Comparison of ENCODE assay signal across 9 mouse cellular contexts in genomic region chr8:122917531-122918392, GRCm38 (mm10).
DNase-seq lines count a peak whose midpoint lies in the region; ATAC-seq lines count a peak whose summit lies in the region.
"Had no signal": no experiment of that assay in that cellular context is flagged by ENCODE, and none has a peak within 500 bp of the region (broad histone marks: within the 10 kb centered on the region; RNA-seq: fewer than 3 reads in every experiment).

No protein-coding gene starts in this region.

- no peak overlapping the region for H3K9ac ChIP-seq in forebrain, embryonic 12.5 days
- no peak overlapping the region for H3K9ac ChIP-seq in forebrain, embryonic 16.5 days (replicated peaks; ENCODE audit: low read depth, low read length)
- no peak overlapping the region for H3K9ac ChIP-seq in hindbrain, embryonic 14.5 days

- H3K27me3 ChIP-seq in forebrain, embryonic 12.5 days = no peaks in the 10 kb centered on the region
- no peaks in the 10 kb centered on the region for H3K27me3 ChIP-seq in forebrain, embryonic 16.5 days (replicated peaks; ENCODE audit: control insufficient read depth, insufficient read depth, low read length)
- no peaks in the 10 kb centered on the region for H3K27me3 ChIP-seq in embryonic facial prominence, embryonic 10.5 days (replicated peaks; ENCODE audit: low read depth, poor library complexity, severe bottlenecking)
- no peaks in the 10 kb centered on the region for H3K27me3 ChIP-seq in hindbrain, embryonic 14.5 days (ENCODE audit: control insufficient read depth, insufficient read depth, low read length)
- H3K27me3 ChIP-seq: Patski had no signal

- peaks cover 28% of the 10 kb centered on the region for H3K4me1 ChIP-seq in forebrain, embryonic 12.5 days
- H3K4me1 ChIP-seq in forebrain, embryonic 16.5 days (replicated peaks; ENCODE audit: control insufficient read depth, insufficient read depth, low read length) = peaks cover 21% of the 10 kb centered on the region
- H3K4me1 ChIP-seq in embryonic facial prominence, embryonic 10.5 days = peaks cover 30% of the 10 kb centered on the region
- peaks cover 23% of the 10 kb centered on the region for H3K4me1 ChIP-seq in hindbrain, embryonic 14.5 days (replicated peaks; ENCODE audit: control insufficient read depth, insufficient read depth, low read length)

- WGBS in forebrain, embryonic 12.5 days = 69% methylated on average over 11 of the region's 11 CpGs
- WGBS in forebrain, embryonic 16.5 days = 78% methylated on average over 11 of the region's 11 CpGs
- WGBS in embryonic facial prominence, embryonic 10.5 days = 49% methylated on average over 11 of the region's 11 CpGs
- 67% methylated on average over 11 of the region's 11 CpGs for WGBS in hindbrain, embryonic 14.5 days

- DNase-seq in 416B (ENCODE audit: low read depth) = peak; percentile 33
- peak; percentile 44 for DNase-seq in embryonic facial prominence, embryonic 10.5 days (ENCODE audit: low spot score)
- peak; percentile 58 for DNase-seq in induced T-regulatory cell, adult 2 months (ENCODE audit: low read depth)
- DNase-seq in lung, postnatal 14 days = peak; percentile 53
- no peak for DNase-seq in left cerebral cortex, adult 8-10 months (ENCODE audit: low spot score in 2 of 2)
- DNase-seq in hindbrain, embryonic 14.5 days (ENCODE audit: low spot score) = no peak

- H3K4me3 ChIP-seq in forebrain, embryonic 12.5 days (replicated peaks) = no peak overlapping the region
- no peak overlapping the region for H3K4me3 ChIP-seq in forebrain, embryonic 16.5 days (replicated peaks; ENCODE audit: low read length)
- H3K4me3 ChIP-seq in embryonic facial prominence, embryonic 10.5 days = no peak overlapping the region
- no peak overlapping the region for H3K4me3 ChIP-seq in hindbrain, embryonic 14.5 days (replicated peaks; ENCODE audit: low read length)

- ATAC-seq in forebrain, embryonic 12.5 days (ENCODE audit: low FRiP score) = no peak
- no peak for ATAC-seq in forebrain, embryonic 16.5 days
- ATAC-seq in hindbrain, embryonic 14.5 days (ENCODE audit: low FRiP score) = no peak
- ATAC-seq: Patski had no signal

- H3K9me3 ChIP-seq in forebrain, embryonic 12.5 days = no peaks in the 10 kb centered on the region
- no peaks in the 10 kb centered on the region for H3K9me3 ChIP-seq in forebrain, embryonic 16.5 days (ENCODE audit: control insufficient read depth, low read length)
- no peaks in the 10 kb centered on the region for H3K9me3 ChIP-seq in embryonic facial prominence, embryonic 10.5 days
- H3K9me3 ChIP-seq in hindbrain, embryonic 14.5 days (ENCODE audit: control insufficient read depth, low read length) = no peaks in the 10 kb centered on the region

- no peak overlapping the region for H3K4me2 ChIP-seq in forebrain, embryonic 12.5 days
- H3K4me2 ChIP-seq in forebrain, embryonic 16.5 days (ENCODE audit: low read length) = no peak overlapping the region
- no peak overlapping the region for H3K4me2 ChIP-seq in hindbrain, embryonic 14.5 days (replicated peaks)

- H3K36me3 ChIP-seq in forebrain, embryonic 12.5 days (replicated peaks) = peaks cover 24% of the 10 kb centered on the region
- no peaks in the 10 kb centered on the region for H3K36me3 ChIP-seq in forebrain, embryonic 16.5 days (ENCODE audit: control insufficient read depth, insufficient read depth)
- H3K36me3 ChIP-seq in embryonic facial prominence, embryonic 10.5 days (replicated peaks) = peaks cover 34% of the 10 kb centered on the region
- H3K36me3 ChIP-seq in hindbrain, embryonic 14.5 days (replicated peaks; ENCODE audit: control insufficient read depth, insufficient read depth) = peaks cover 28% of the 10 kb centered on the region

- H3K27ac ChIP-seq in forebrain, embryonic 12.5 days = 0 out of 2 replicates have a peak overlapping the region, but pooled peaks have one; percentile 10
- no peak overlapping the region for H3K27ac ChIP-seq in forebrain, embryonic 16.5 days (ENCODE audit: low read length)
- peak overlapping the region; percentile 24 for H3K27ac ChIP-seq in embryonic facial prominence, embryonic 10.5 days (replicated peaks)
- H3K27ac ChIP-seq in hindbrain, embryonic 14.5 days = no peak overlapping the region

Comparison
In these comparisons a context has a peak if more than half of its experiments do, and no peak if none do; other contexts are left out.
1. H3K27ac ChIP-seq: peak in forebrain, embryonic 12.5 days (single experiment) and embryonic facial prominence, embryonic 10.5 days (single experiment); none in forebrain, embryonic 16.5 days (single experiment) and hindbrain, embryonic 14.5 days (single experiment).
2. DNase-seq: peak in 416B (single experiment), embryonic facial prominence, embryonic 10.5 days (single experiment), induced T-regulatory cell, adult 2 months (single experiment) and lung, postnatal 14 days (single experiment); none in left cerebral cortex, adult 8-10 months (0 of 2) and hindbrain, embryonic 14.5 days (single experiment).